Mouse (Mus musculus) midbrain, embryonic 12.5 days (tissue): Measurements from ENCODE around the gene Tfr2. TPM values are rescaled to one million over a fixed set of nuclear protein-coding genes. Genes with fewer than 3 reads are reported as not detected.

Source experiments
- ATAC-seq: fragments of 200-750 bp; cut with Nextera tagmentation; 2 replicates; pipeline ENCODE4 v1.8.0; 2017; ENCODE audit warnings: low read depth, moderate TSS enrichment, moderate library complexity; ENCODE audit not compliant: low FRiP score
- H3K27ac ChIP-seq: fragments of 300-500 bp; sonication (generic); replicated peaks from 2 replicates; pipeline ENCODE4 v1.5.1; 2016; ENCODE audit warnings: mild to moderate bottlenecking
- H3K27me3 ChIP-seq: fragments of 300-500 bp; sonication (generic); 2 replicates; pipeline ENCODE4 v1.6.1; 2016; ENCODE audit warnings: mild to moderate bottlenecking
- H3K36me3 ChIP-seq: fragments of 300-500 bp; sonication (generic); 2 replicates; pipeline ENCODE4 v1.6.1; 2016
- H3K4me1 ChIP-seq: fragments of 300-500 bp; sonication (generic); 2 replicates; pipeline ENCODE4 v1.6.1; 2016
- H3K4me2 ChIP-seq: fragments of 300-500 bp; sonication (generic); replicated peaks from 2 replicates; pipeline ENCODE4 v1.6.1; 2016; ENCODE audit warnings: mild to moderate bottlenecking, moderate library complexity
- H3K4me3 ChIP-seq: fragments of 300-500 bp; sonication (generic); 2 replicates; pipeline ENCODE4 v1.5.1; 2016; ENCODE audit warnings: mild to moderate bottlenecking
- H3K9ac ChIP-seq: fragments of 300-500 bp; sonication (generic); replicated peaks from 2 replicates; pipeline ENCODE4 v1.6.1; 2016; ENCODE audit warnings: mild to moderate bottlenecking, moderate library complexity
- H3K9me3 ChIP-seq: fragments of 300-500 bp; sonication (generic); 2 replicates; pipeline ENCODE4 v1.6.1; 2016; ENCODE audit warnings: mild to moderate bottlenecking
- whole genome bisulfite sequencing: fragments of 180-500 bp; shearing (Covaris S2); methylation state at CpG from one replicate; pipeline ENCODE4 v1.1.7; 2016; 5-methylcytosine and 5-hydroxymethylcytosine counted together
- polyA plus RNA-seq: library from polyadenylated mRNA; unstranded; fragments of >200 nt; fragmentation: Nextera tagmentation; extraction: Ambion mirVana; gene quantifications from 2 replicates; pipeline ENCODE4 v1.2.1, GENCODE M21; 2016

Tfr2 gene
- polyA plus RNA-seq, 1 experiment from 2014 or later = 1.6 TPM

DNA sequence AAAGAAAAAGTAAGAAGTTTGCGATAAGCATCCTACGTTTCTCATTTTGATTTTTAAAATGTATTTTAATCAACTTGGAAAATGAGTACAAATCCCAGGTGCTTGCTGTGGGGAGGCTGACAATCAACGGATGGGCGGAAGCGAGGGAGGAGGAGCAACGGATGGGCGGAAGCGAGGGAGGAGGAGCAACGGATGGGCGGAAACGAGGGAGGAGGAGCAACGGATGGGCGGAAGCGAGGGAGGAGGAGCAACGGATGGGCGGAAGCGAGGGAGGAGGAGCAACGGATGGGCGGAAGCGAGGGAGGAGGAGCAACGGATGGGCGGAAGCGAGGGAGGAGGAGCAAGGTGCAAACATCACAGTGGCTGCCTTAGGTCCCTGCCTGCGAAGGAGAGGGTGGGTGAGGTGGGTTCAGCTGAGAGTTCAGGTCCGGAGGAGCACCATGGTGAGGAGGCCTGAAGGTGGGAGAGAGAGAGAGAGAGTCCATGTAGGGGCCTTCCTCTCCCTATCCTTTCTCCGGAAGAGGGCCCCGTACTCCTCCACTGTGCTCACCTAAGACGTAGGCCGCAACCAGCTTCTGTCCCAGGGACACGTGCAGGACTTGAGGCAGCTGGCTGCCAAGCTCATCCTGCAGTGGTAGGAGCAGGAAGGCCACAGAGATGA, 27.1 kb downstream of the Tfr2 start:
- WGBS = 32% methylated on average over 30 of the region's 30 CpGs
- ATAC-seq = no peak
- peak overlapping the region; percentile 40 for H3K4me2 ChIP-seq
- 0 out of 2 replicates have a peak overlapping the region, but pooled peaks have one; percentile 34 for H3K9ac ChIP-seq
- H3K27ac ChIP-seq = no peak overlapping the region; the same call in 1 of the 2 replicates
- H3K9me3 ChIP-seq = no peaks in the 10 kb centered on the region
- H3K4me1 ChIP-seq = peaks cover 23% of the 10 kb centered on the region
- H3K27me3 ChIP-seq = no peaks in the 10 kb centered on the region
- peak overlapping the region; percentile 12; the same call in 1 of the 2 replicates for H3K4me3 ChIP-seq
- H3K36me3 ChIP-seq = peaks cover 8% of the 10 kb centered on the region

- Histone ChIP-seq H3K4me1 (peaks cover 30% of the 10 kb centered on the region), H3K27ac (no peak overlapping the region), H3K27me3 (no peaks in the 10 kb centered on the region), H3K9me3 (no peaks in the 10 kb centered on the region), H3K4me2 (no peak overlapping the region), H3K36me3 (peaks cover 8% of the 10 kb centered on the region), H3K9ac (no peak overlapping the region), H3K4me3 (no peak overlapping the region)
- ATAC-seq = no peak
- 92% methylated on average over 6 of the region's 6 CpGs for WGBS
Measured at GRCm38 (mm10) chr5:137597625-137598024, 28.0 kb downstream of the Tfr2 start.

DNA sequence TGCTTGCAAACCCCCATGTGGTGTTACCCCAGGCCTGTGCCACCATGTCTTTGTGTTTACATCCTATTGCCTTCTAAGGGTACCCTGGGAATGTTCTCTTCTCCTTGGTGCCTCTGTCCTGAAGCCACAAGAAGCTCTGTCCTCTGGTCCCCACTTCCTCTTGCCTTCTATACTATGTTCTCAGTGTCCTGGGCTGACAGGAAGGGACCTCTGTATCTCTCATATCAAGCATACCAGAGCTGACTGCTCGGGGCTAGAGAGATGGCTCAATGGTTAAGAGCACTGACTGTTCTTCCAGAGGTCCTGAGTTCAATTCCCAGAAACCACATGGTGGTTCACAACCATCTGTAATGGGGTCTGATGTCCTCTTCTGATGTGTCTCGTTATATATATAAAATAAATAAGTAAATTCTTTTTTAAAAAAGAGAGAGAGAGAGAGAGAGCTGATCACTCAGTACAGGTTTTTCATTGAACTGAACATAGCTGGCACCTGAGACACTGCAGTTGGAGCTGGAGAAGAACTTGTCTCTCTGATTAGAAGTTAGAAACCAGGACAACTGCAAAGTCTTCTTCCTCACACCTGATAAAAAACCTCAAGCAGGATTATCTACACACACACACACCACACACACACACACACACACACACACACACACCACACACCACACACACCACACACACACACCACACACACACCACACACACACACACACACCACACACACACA, 28.6 kb downstream of the Tfr2 start:
- no peak overlapping the region for H3K9ac ChIP-seq
- ATAC-seq = no peak
- H3K4me3 ChIP-seq = no peak overlapping the region
- WGBS = 94% methylated on average over 2 of the region's 2 CpGs
- H3K9me3 ChIP-seq = no peaks in the 10 kb centered on the region
- H3K27ac ChIP-seq = no peak overlapping the region
- H3K27me3 ChIP-seq = no peaks in the 10 kb centered on the region
- H3K36me3 ChIP-seq = peaks cover 8% of the 10 kb centered on the region
- H3K4me1 ChIP-seq = peaks cover 34% of the 10 kb centered on the region
- no peak overlapping the region for H3K4me2 ChIP-seq

- H3K27ac ChIP-seq = no peak overlapping the region
- H3K27me3 ChIP-seq = no peaks in the 10 kb centered on the region
- ATAC-seq = no peak
- peak overlapping the region; percentile 76 for H3K4me3 ChIP-seq
- H3K4me2 ChIP-seq = peak overlapping the region; percentile 96
- H3K9me3 ChIP-seq = no peaks in the 10 kb centered on the region
- peaks cover 8% of the 10 kb centered on the region for H3K36me3 ChIP-seq
- peaks cover 34% of the 10 kb centered on the region for H3K4me1 ChIP-seq
- peak overlapping the region; percentile 86 for H3K9ac ChIP-seq
- 63% methylated on average over 9 of the region's 9 CpGs for WGBS
Measured at GRCm38 (mm10) chr5:137599600-137599999, 30.0 kb downstream of the Tfr2 start.

DNA sequence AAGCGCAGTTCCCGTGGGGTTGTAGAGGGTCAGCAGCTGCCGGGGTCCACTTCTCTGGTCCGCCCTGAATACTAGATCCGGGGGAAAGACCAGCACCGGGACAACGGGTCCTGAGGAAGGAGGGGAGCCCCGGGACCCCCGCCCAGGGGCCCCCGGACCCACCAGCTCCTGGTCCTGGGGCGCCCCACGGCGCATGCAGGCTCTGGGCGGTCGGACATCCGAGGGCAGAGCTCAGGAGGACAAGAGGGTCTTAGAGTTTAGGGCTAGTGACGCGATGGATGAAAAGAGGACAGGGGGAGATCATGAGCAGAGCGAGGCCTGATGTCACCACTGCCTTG, 30.6 kb downstream of the Tfr2 start:
- WGBS = 2% methylated on average over 19 of the region's 19 CpGs
- H3K4me1 ChIP-seq = peaks cover 34% of the 10 kb centered on the region
- H3K4me2 ChIP-seq = peak overlapping the region; percentile 96
- no peaks in the 10 kb centered on the region for H3K27me3 ChIP-seq
- peak overlapping the region; percentile 86 for H3K9ac ChIP-seq
- no peaks in the 10 kb centered on the region for H3K9me3 ChIP-seq
- no peak; the same call in 1 of the 2 replicates for ATAC-seq
- H3K27ac ChIP-seq = peak overlapping the region; percentile 76
- peaks cover 8% of the 10 kb centered on the region for H3K36me3 ChIP-seq
- peak overlapping the region; percentile 76 for H3K4me3 ChIP-seq

GRCm38 (mm10) chr5:137600619-137601364, 31.2 kb downstream of the Tfr2 start, which contains the start of gene Mospd3:
Mospd3 (minus strand) TSS chr5:137601058.
- H3K9me3 ChIP-seq = no peaks in the 10 kb centered on the region
- peak within 1 kb of the TSS; percentile 76 for H3K4me3 ChIP-seq
- peak within 1 kb of the TSS; percentile 96 for H3K4me2 ChIP-seq
- peak within 1 kb of the TSS; percentile 86 for H3K9ac ChIP-seq
- ATAC-seq = peak; percentile 96
- H3K27ac ChIP-seq = peak within 1 kb of the TSS; percentile 76
- peaks cover 11% of the 10 kb centered on the region for H3K36me3 ChIP-seq
- no peaks in the 10 kb centered on the region for H3K27me3 ChIP-seq
- peaks cover 34% of the 10 kb centered on the region for H3K4me1 ChIP-seq
- WGBS = under 1% methylated on average over 41 of the region's 41 CpGs

DNA sequence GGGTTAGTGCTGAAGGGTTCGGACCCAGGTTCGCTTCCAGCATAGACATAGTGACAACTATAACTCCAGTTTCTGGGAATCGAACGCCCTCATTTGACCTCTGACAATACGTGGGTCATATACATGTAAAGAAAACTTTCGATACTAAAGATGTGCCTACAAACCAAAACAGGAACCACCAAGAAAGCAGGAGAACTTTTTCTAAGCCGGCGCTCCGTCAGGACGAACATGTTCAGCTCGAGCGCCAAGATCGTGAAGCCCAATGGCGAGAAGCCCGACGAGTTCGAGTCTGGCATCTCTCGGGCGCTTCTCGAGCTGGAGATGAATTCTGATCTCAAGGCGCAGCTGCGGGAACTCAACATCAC, 31.7 kb downstream of the Tfr2 start:
- Histone ChIP-seq H3K4me1 (peaks cover 34% of the 10 kb centered on the region), H3K9me3 (no peaks in the 10 kb centered on the region), H3K4me2 (peak overlapping the region; percentile 96), H3K36me3 (peaks cover 11% of the 10 kb centered on the region), H3K4me3 (peak overlapping the region; percentile 76), H3K27me3 (no peaks in the 10 kb centered on the region), H3K27ac (peak overlapping the region; percentile 36; the same call in 1 of the 2 replicates), H3K9ac (peak overlapping the region; percentile 43)
- WGBS = under 1% methylated on average over 22 of the region's 22 CpGs
- ATAC-seq = no peak

GRCm38 (mm10) chr5:137607860-137608653, 38.4 kb downstream of the Tfr2 start:
- Histone ChIP-seq H3K4me3 (peak overlapping the region; percentile 17), H3K9me3 (no peaks in the 10 kb centered on the region), H3K27ac (no peak overlapping the region), H3K4me2 (peak overlapping the region; percentile 39), H3K9ac (peak overlapping the region; percentile 28; the same call in 1 of the 2 replicates), H3K4me1 (peaks cover 38% of the 10 kb centered on the region), H3K36me3 (0 out of 2 replicates have a peak, but pooled peaks cover 2% of the 10 kb centered on the region), H3K27me3 (peaks cover 29% of the 10 kb centered on the region)
- no peak for ATAC-seq
- WGBS = 8% methylated on average over 26 of the region's 26 CpGs

DNA sequence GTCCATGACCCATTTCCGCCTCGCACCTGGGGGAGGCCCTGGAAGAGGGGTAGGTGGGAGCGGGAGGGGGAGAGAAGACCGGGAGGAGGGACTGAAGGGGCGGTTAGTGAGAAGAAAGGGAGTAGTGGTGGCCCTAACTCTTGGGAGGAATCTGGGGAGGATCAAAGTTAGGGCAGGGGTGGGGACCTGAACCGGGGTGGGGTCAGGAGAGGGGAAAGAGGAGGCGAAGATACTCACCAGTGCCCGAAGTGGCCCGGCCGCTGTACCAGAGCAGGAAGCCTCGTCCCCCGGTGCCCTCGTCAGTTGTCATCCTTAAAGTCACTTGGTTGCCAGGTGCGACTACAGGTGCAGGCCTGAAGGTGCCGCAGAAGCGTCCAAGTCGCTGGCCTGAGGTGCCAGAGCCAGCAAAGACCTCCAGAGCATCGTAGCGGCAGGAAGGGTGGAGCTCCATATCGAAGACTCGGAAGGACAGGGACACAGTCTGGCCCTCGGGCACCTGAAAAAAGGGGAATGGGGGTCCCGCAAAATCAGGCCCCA, 39.1 kb downstream of the Tfr2 start:
- no peak for ATAC-seq
- Histone ChIP-seq H3K27ac (no peak overlapping the region), H3K4me2 (peak overlapping the region; percentile 39), H3K27me3 (peaks cover 29% of the 10 kb centered on the region), H3K4me3 (peak overlapping the region; percentile 17), H3K36me3 (0 out of 2 replicates have a peak, but pooled peaks cover 2% of the 10 kb centered on the region), H3K4me1 (peaks cover 38% of the 10 kb centered on the region), H3K9ac (peak overlapping the region; percentile 28; the same call in 1 of the 2 replicates), H3K9me3 (no peaks in the 10 kb centered on the region)
- 18% methylated on average over 23 of the region's 23 CpGs for whole genome bisulfite sequencing

GRCm38 (mm10) chr5:137609292-137609691, 39.7 kb downstream of the Tfr2 start:
- WGBS = 65% methylated on average over 3 of the region's 3 CpGs
- Histone ChIP-seq H3K4me2 (no peak overlapping the region), H3K27ac (no peak overlapping the region), H3K9ac (no peak overlapping the region), H3K9me3 (no peaks in the 10 kb centered on the region), H3K36me3 (0 out of 2 replicates have a peak, but pooled peaks cover 2% of the 10 kb centered on the region), H3K27me3 (peaks cover 29% of the 10 kb centered on the region), H3K4me1 (peaks cover 38% of the 10 kb centered on the region), H3K4me3 (no peak overlapping the region)
- no peak for ATAC-seq

DNA sequence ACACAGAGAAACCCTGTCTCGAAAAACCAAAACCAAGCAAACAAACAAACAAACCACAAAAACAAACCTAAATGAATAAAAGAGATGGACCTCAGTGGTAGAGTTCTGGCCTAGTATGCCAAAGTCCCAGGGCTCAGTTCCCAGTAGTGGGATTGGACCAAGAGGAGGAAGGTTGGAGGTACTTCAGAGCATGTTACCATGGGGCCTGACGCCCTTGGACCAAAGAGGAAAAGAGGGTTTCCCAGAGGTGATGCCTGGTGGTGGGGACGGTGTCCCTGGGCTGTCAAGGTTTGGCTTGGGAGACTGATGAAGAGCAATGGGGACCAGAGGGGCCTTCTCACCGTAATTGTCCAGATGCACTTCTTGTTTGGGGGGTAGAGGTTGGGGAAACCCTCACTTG, 40.4 kb downstream of the Tfr2 start:
- no peak for ATAC-seq
- WGBS = 67% methylated on average over 4 of the region's 4 CpGs
- H3K27ac ChIP-seq = no peak overlapping the region

More for the DNA sequence above, 40.4 kb downstream of the Tfr2 start:
- 0 out of 2 replicates have a peak, but pooled peaks cover 2% of the 10 kb centered on the region for H3K36me3 ChIP-seq
- H3K4me2 ChIP-seq = no peak overlapping the region
- H3K4me3 ChIP-seq = no peak overlapping the region
- peaks cover 38% of the 10 kb centered on the region for H3K4me1 ChIP-seq
- peaks cover 29% of the 10 kb centered on the region for H3K27me3 ChIP-seq
- H3K9me3 ChIP-seq = no peaks in the 10 kb centered on the region
- no peak overlapping the region for H3K9ac ChIP-seq
